ENCODE assay signal across 8 mouse cellular contexts in the genomic region with DNA sequence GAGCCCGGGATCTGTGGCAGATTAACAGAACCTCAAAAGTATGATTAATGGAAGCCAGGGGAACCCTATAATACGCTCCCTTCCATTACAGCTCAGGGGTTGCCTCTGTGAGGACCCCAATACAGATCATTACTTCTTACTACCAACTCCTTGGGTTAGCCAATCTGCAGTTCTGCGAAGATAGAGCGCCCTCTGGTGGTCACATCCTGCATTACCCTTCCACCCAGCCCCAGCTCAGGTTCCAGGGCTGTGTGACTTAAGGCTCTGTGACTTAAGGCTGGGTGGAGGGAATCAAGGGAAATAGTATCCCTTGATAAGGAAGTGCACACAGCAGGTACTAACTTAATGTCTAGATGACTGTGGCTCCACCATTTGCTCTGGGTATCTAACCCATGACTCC. TPM values are rescaled to one million over a fixed set of nuclear protein-coding genes. Genes with fewer than 3 reads are reported as not detected.
A peak's percentile ranks its signal among the peaks of the same experiment; 100 is the strongest.
DNase-seq lines count a peak whose midpoint lies in the region; ATAC-seq and TF ChIP-seq lines count a peak whose summit lies in the region.

No protein-coding gene starts in this region.

- H3K4me3 ChIP-seq in embryonic fibroblast, embryonic 13.5 days (ENCODE audit: insufficient read depth, low read length) = no peak overlapping the region
- H3K4me3 ChIP-seq in heart, embryonic 15.5 days = no peak overlapping the region
- H3K4me3 ChIP-seq in lung, embryonic 16.5 days (ENCODE audit: low read length) = no peak overlapping the region

- no peaks in the 10 kb centered on the region for H3K4me1 ChIP-seq in embryonic fibroblast, embryonic 13.5 days (ENCODE audit: control insufficient read depth, insufficient read depth, low read length)
- H3K4me1 ChIP-seq in heart, embryonic 15.5 days (replicated peaks) = peaks cover 3% of the 10 kb centered on the region
- H3K4me1 ChIP-seq in lung, embryonic 16.5 days (replicated peaks; ENCODE audit: control insufficient read depth, insufficient read depth, low read length) = no peaks in the 10 kb centered on the region

- no peak overlapping the region for H3K9ac ChIP-seq in heart, embryonic 15.5 days
- no peak overlapping the region for H3K9ac ChIP-seq in lung, embryonic 16.5 days (ENCODE audit: low read length)

- H3K27ac ChIP-seq in embryonic fibroblast, embryonic 13.5 days (ENCODE audit: insufficient read depth, low read length) = no peak overlapping the region
- H3K27ac ChIP-seq in heart, embryonic 15.5 days = no peak overlapping the region
- H3K27ac ChIP-seq in lung, embryonic 16.5 days (ENCODE audit: low read length) = no peak overlapping the region

- H3K4me2 ChIP-seq in heart, embryonic 15.5 days = peak overlapping the region; percentile 49
- H3K4me2 ChIP-seq in lung, embryonic 16.5 days (ENCODE audit: low read depth, low read length) = no peak overlapping the region

- H3K27me3 ChIP-seq in heart, embryonic 15.5 days = peaks cover 7% of the 10 kb centered on the region; the same call in 1 of the 2 replicates
- no peaks in the 10 kb centered on the region for H3K27me3 ChIP-seq in lung, embryonic 16.5 days (ENCODE audit: control insufficient read depth, insufficient read depth, low read depth, low read length)

- peak; percentile 59 for DNase-seq in CD4-positive helper T cell, adult 2 months (ENCODE audit: low read depth, low spot score)
- peak; percentile 87 for DNase-seq in adrenal gland, postnatal 25 days
- DNase-seq in kidney, postnatal 14 days = peak; percentile 79
- peak; percentile 76 for DNase-seq in ovary, postnatal 36 days (ENCODE audit: low spot score)
- DNase-seq in thymus, postnatal 14 days = peak; percentile 80

- H3K36me3 ChIP-seq in heart, embryonic 15.5 days = no peaks in the 10 kb centered on the region
- H3K36me3 ChIP-seq in lung, embryonic 16.5 days (ENCODE audit: control insufficient read depth, insufficient read depth, low read length) = no peaks in the 10 kb centered on the region

- TF ChIP-seq CTCF in embryonic fibroblast, embryonic 13.5 days (IDR thresholded peaks at IDR 0.05; ENCODE audit: borderline replicate concordance, insufficient read depth, low read length) = peak; percentile 85

- TF ChIP-seq POLR2A in embryonic fibroblast, embryonic 13.5 days (IDR thresholded peaks at IDR 0.05; ENCODE audit: low read depth, low read length) = no peak

- 19% methylated on average over 4 of the region's 4 CpGs for WGBS in heart, embryonic 15.5 days
- 24% methylated on average over 4 of the region's 4 CpGs for WGBS in lung, embryonic 16.5 days

- H3K9me3 ChIP-seq in heart, embryonic 15.5 days (replicated peaks) = no peaks in the 10 kb centered on the region
- H3K9me3 ChIP-seq in lung, embryonic 16.5 days (ENCODE audit: control insufficient read depth, low read length) = no peaks in the 10 kb centered on the region

- ATAC-seq in heart, embryonic 15.5 days (replicated peaks; ENCODE audit: insufficient number of reproducible peaks, insufficient read depth, low FRiP score, low read depth) = no peak
- peak; percentile 22; the same call in 1 of the 2 replicates for ATAC-seq in lung, embryonic 16.5 days (ENCODE audit: low read depth)

RNA-seq across cellular contexts. Expression of gene Slc29a4, which starts 25.7 kb away (rescaled TPM):
- total RNA-seq in adrenal gland, postnatal 25 days (2021) = 15.7 and 21.9 TPM in 2 replicates
- polyA plus RNA-seq in embryonic fibroblast, embryonic 13.5 days (2011; ENCODE audit: insufficient read length, low read depth, missing spikeins) = 0.39 and 1.3 TPM in 2 replicates
- polyA plus RNA-seq in heart, embryonic 15.5 days (2015; fragmentation: Nextera tagmentation; extraction: Ambion mirVana) = 1.1 and 1.9 TPM in 2 replicates
- 4.8 and 5.7 TPM in 2 replicates for polyA plus RNA-seq in lung, embryonic 16.5 days (2015; fragmentation: Nextera tagmentation; extraction: Ambion mirVana)
